Comparison of ENCODE assay signal across 8 mouse cellular contexts in genomic region chr11:95337129-95337813, GRCm38 (mm10). TPM values are rescaled to one million over a fixed set of nuclear protein-coding genes. Genes with fewer than 3 reads are reported as not detected.
DNase-seq lines count a peak whose midpoint lies in the region; ATAC-seq and TF ChIP-seq lines count a peak whose summit lies in the region.

No protein-coding gene starts in this region.

- no peaks in the 10 kb centered on the region for H3K36me3 ChIP-seq in heart, embryonic 16.5 days (ENCODE audit: control insufficient read depth, insufficient read depth)
- no peaks in the 10 kb centered on the region for H3K36me3 ChIP-seq in lung, embryonic 16.5 days (ENCODE audit: control insufficient read depth, insufficient read depth, low read length)
- H3K36me3 ChIP-seq in thymus, adult 2 months (ENCODE audit: control insufficient read depth, insufficient read depth, low read length): no peaks in the 10 kb centered on the region

- no peak for TF ChIP-seq POLR2A in thymus, adult 2 months (IDR thresholded peaks at IDR 0.05; ENCODE audit: control insufficient read depth, extremely low read depth, insufficient read depth, low read length, poor library complexity)

- peaks cover 24% of the 10 kb centered on the region for H3K4me1 ChIP-seq in heart, embryonic 16.5 days (ENCODE audit: control insufficient read depth, insufficient read depth, low read length)
- peaks cover 18% of the 10 kb centered on the region for H3K4me1 ChIP-seq in lung, embryonic 16.5 days (replicated peaks; ENCODE audit: control insufficient read depth, insufficient read depth, low read length)
- peaks cover 26% of the 10 kb centered on the region for H3K4me1 ChIP-seq in thymus, adult 2 months (replicated peaks; ENCODE audit: control insufficient read depth, insufficient read depth, low read length)

- DNase-seq in B cell, adult 2 months: peak; percentile 73 to 76
- DNase-seq in adrenal gland, adult (ENCODE audit: inconsistent age in 2 of 2, low spot score in 1 of 2): peak; percentile 66 to 86
- peak; percentile 81 for DNase-seq in kidney, postnatal 10 days
- DNase-seq in thymus, adult 2 months: peak; percentile 72

- H3K4me3 ChIP-seq in heart, embryonic 16.5 days (ENCODE audit: low read length): peak overlapping the region; percentile 81
- H3K4me3 ChIP-seq in lung, embryonic 16.5 days (ENCODE audit: low read length): peak overlapping the region; percentile 76
- peak overlapping the region; percentile 99 for H3K4me3 ChIP-seq in thymus, adult 2 months (ENCODE audit: control insufficient read depth, insufficient read depth, low read length)

- under 1% methylated on average over 50 of the region's 50 CpGs for WGBS in heart, embryonic 16.5 days
- under 1% methylated on average over 48 of the region's 50 CpGs for WGBS in lung, embryonic 16.5 days
- under 1% methylated on average over 50 of the region's 50 CpGs for WGBS in thymus, adult 2 months

- H3K9ac ChIP-seq in heart, embryonic 16.5 days (ENCODE audit: low read length): peak overlapping the region; percentile 79
- peak overlapping the region; percentile 85 for H3K9ac ChIP-seq in lung, embryonic 16.5 days (ENCODE audit: low read length)

- no peaks in the 10 kb centered on the region for H3K9me3 ChIP-seq in heart, embryonic 16.5 days (replicated peaks; ENCODE audit: control insufficient read depth, low read length)
- no peaks in the 10 kb centered on the region for H3K9me3 ChIP-seq in lung, embryonic 16.5 days (ENCODE audit: control insufficient read depth, low read length)

- H3K27me3 ChIP-seq in heart, embryonic 16.5 days (ENCODE audit: control insufficient read depth, insufficient read depth, low read length): no peaks in the 10 kb centered on the region
- H3K27me3 ChIP-seq in lung, embryonic 16.5 days (ENCODE audit: control insufficient read depth, insufficient read depth, low read depth, low read length): no peaks in the 10 kb centered on the region
- no peaks in the 10 kb centered on the region for H3K27me3 ChIP-seq in thymus, adult 2 months (ENCODE audit: control insufficient read depth, insufficient read depth, low read length)

- no peak; the same call in 1 of the 2 replicates for TF ChIP-seq CTCF in thymus, adult 2 months (IDR thresholded peaks at IDR 0.05; ENCODE audit: borderline replicate concordance, control insufficient read depth, extremely low read depth, insufficient read depth, low read length, poor library complexity)

- peak overlapping the region; percentile 49; the same call in 1 of the 2 replicates for H3K27ac ChIP-seq in heart, embryonic 16.5 days (ENCODE audit: low read length)
- H3K27ac ChIP-seq in lung, embryonic 16.5 days (ENCODE audit: low read length): peak overlapping the region; percentile 76
- H3K27ac ChIP-seq in thymus, adult 2 months (ENCODE audit: control insufficient read depth, insufficient read depth, low read length): peak overlapping the region; percentile 77

- peak overlapping the region; percentile 76 for H3K4me2 ChIP-seq in heart, embryonic 16.5 days (ENCODE audit: low read depth, low read length)
- H3K4me2 ChIP-seq in lung, embryonic 16.5 days (ENCODE audit: low read depth, low read length): peak overlapping the region; percentile 87

- ATAC-seq in erythroid progenitor cell, adult 5-6 weeks (replicated peaks; ENCODE audit: low FRiP score, poor library complexity, severe bottlenecking): peak; percentile 37
- peak; percentile 68 for ATAC-seq in heart, embryonic 16.5 days (replicated peaks; ENCODE audit: extremely low read depth, insufficient read depth, low FRiP score)
- peak; percentile 75 for ATAC-seq in lung, embryonic 16.5 days (ENCODE audit: low read depth)
- ATAC-seq in neutrophil, adult 5-6 weeks (ENCODE audit: extremely low read depth, insufficient number of reproducible peaks, low FRiP score, poor library complexity, severe bottlenecking): peak; percentile 13; the same call in 1 of the 2 replicates

RNA-seq across cellular contexts. Expression of gene Fam117a, which starts 0.5 kb away (rescaled TPM):
- total RNA-seq in erythroid progenitor cell, adult 5-6 weeks (2015; ENCODE audit: low replicate concordance): 340 and 347 TPM in 2 replicates
- total RNA-seq in erythroid progenitor cell, adult 5-6 weeks (2017; ENCODE audit: low replicate concordance): 282 and 287 TPM in 2 replicates
- polyA plus RNA-seq in heart, embryonic 16.5 days (2015; fragmentation: Nextera tagmentation; extraction: Ambion mirVana): 5.0 and 6.3 TPM in 2 replicates
- polyA plus RNA-seq in lung, embryonic 16.5 days (2015; fragmentation: Nextera tagmentation; extraction: Ambion mirVana): 15.1 and 15.7 TPM in 2 replicates
- 45.7 and 48.7 TPM in 2 replicates for total RNA-seq in neutrophil, adult 5-6 weeks (2017)
- 204 and 224 TPM in 2 replicates for polyA plus RNA-seq in thymus, adult 2 months (2012; rRNA removed)

RNA-seq across cellular contexts. Expression of gene Kat7, which starts 27.2 kb away (rescaled TPM):
- 94.3 and 127 TPM in 2 replicates for total RNA-seq in erythroid progenitor cell, adult 5-6 weeks (2015; ENCODE audit: low replicate concordance)
- total RNA-seq in erythroid progenitor cell, adult 5-6 weeks (2017; ENCODE audit: low replicate concordance): 72.6 and 81.2 TPM in 2 replicates
- polyA plus RNA-seq in heart, embryonic 16.5 days (2015; fragmentation: Nextera tagmentation; extraction: Ambion mirVana): 49.8 and 51.1 TPM in 2 replicates
- 75.3 and 80.2 TPM in 2 replicates for polyA plus RNA-seq in lung, embryonic 16.5 days (2015; fragmentation: Nextera tagmentation; extraction: Ambion mirVana)
- 63.7 and 69.5 TPM in 2 replicates for total RNA-seq in neutrophil, adult 5-6 weeks (2017)
- polyA plus RNA-seq in thymus, adult 2 months (2012; rRNA removed): 55.5 and 64.8 TPM in 2 replicates

RNA-seq across cellular contexts. Expression of gene Slc35b1, which starts 47.2 kb away (rescaled TPM):
- total RNA-seq in erythroid progenitor cell, adult 5-6 weeks (2015; ENCODE audit: low replicate concordance): 35.0 and 42.3 TPM in 2 replicates
- total RNA-seq in erythroid progenitor cell, adult 5-6 weeks (2017; ENCODE audit: low replicate concordance): 38.7 and 50.4 TPM in 2 replicates
- polyA plus RNA-seq in heart, embryonic 16.5 days (2015; fragmentation: Nextera tagmentation; extraction: Ambion mirVana): 71.2 and 73.0 TPM in 2 replicates
- 91.1 and 92.7 TPM in 2 replicates for polyA plus RNA-seq in lung, embryonic 16.5 days (2015; fragmentation: Nextera tagmentation; extraction: Ambion mirVana)
- total RNA-seq in neutrophil, adult 5-6 weeks (2017): 29.1 and 35.5 TPM in 2 replicates
- polyA plus RNA-seq in thymus, adult 2 months (2012; rRNA removed): 89.3 and 107 TPM in 2 replicates

Comparison
In these comparisons a context has a peak if more than half of its experiments do, and no peak if none do; other contexts are left out.
1. Peak in every context shown above with its lines: DNase-seq, ATAC-seq, H3K4me3 ChIP-seq and H3K27ac ChIP-seq.
2. ATAC-seq: peak in every context shown above with its lines; median percentile 75 in lung, embryonic 16.5 days; 68 in heart, embryonic 16.5 days; 37 in erythroid progenitor cell, adult 5-6 weeks; 13 in neutrophil, adult 5-6 weeks.
3. RNA of gene Fam117a, which starts 0.5 kb away (polyA plus RNA-seq): 204 to 224 TPM in thymus, adult 2 months; 15.1 to 15.7 TPM in lung, embryonic 16.5 days and 5.0 to 6.3 TPM in heart, embryonic 16.5 days; every median in the first group is over 10 times any median in the second.